Mouse (Mus musculus) hindbrain, embryonic 16.5 days (tissue): Measurements from ENCODE around the gene Pp2d1. TPM values are rescaled to one million over a fixed set of nuclear protein-coding genes. Genes with fewer than 3 reads are reported as not detected.

Source experiments
- ATAC-seq: fragments of 200-750 bp; cut with Nextera tagmentation; 2 replicates; pipeline ENCODE4 v1.8.0; 2017; ENCODE audit warnings: moderate TSS enrichment, moderate library complexity
- H3K27ac ChIP-seq: fragments of 300-500 bp; sonication (generic); 2 replicates; pipeline ENCODE4 v1.5.1; 2014; ENCODE audit warnings: low read depth, mild to moderate bottlenecking, control low read depth, low read length, moderate library complexity
- H3K27me3 ChIP-seq: fragments of 300-500 bp; sonication (generic); replicated peaks from 2 replicates; pipeline ENCODE4 v1.6.1; 2014; ENCODE audit warnings: low read length; ENCODE audit not compliant: control insufficient read depth, insufficient read depth
- H3K36me3 ChIP-seq: fragments of 300-500 bp; sonication (generic); 2 replicates; pipeline ENCODE4 v1.6.1; 2014; ENCODE audit warnings: mild to moderate bottlenecking, low read length, moderate library complexity, mixed read lengths; ENCODE audit not compliant: control insufficient read depth, insufficient read depth
- H3K4me1 ChIP-seq: fragments of 300-500 bp; sonication (generic); 2 replicates; pipeline ENCODE4 v1.6.1; 2014; ENCODE audit warnings: low read depth, low read length; ENCODE audit not compliant: control insufficient read depth, insufficient read depth
- H3K4me2 ChIP-seq: fragments of 300-500 bp; sonication (generic); 2 replicates; pipeline ENCODE4 v1.6.1; 2014; ENCODE audit warnings: mild to moderate bottlenecking, low read length, control low read depth, moderate library complexity
- H3K4me3 ChIP-seq: fragments of 300-500 bp; sonication (generic); 2 replicates; pipeline ENCODE4 v1.5.1; 2014; ENCODE audit warnings: mild to moderate bottlenecking, low read length, control low read depth, moderate library complexity
- H3K9ac ChIP-seq: fragments of 300-500 bp; sonication (generic); 2 replicates; pipeline ENCODE4 v1.6.1; 2014; ENCODE audit warnings: low read depth, mild to moderate bottlenecking, control low read depth, low read length, moderate library complexity
- H3K9me3 ChIP-seq: fragments of 300-500 bp; sonication (generic); 2 replicates; pipeline ENCODE4 v1.6.1; 2014; ENCODE audit warnings: mild to moderate bottlenecking, low read length, moderate library complexity; ENCODE audit not compliant: control insufficient read depth
- WGBS: fragments of 180-500 bp; shearing (Covaris S2); extraction: QIAGEN DNeasy Blood & Tissue Kit; methylation state at CpG from one replicate; pipeline ENCODE4 v1.1.7; 2014; 5-methylcytosine and 5-hydroxymethylcytosine counted together
- polyA plus RNA-seq: library from polyadenylated mRNA; unstranded; fragments of >200 nt; fragmentation: Nextera tagmentation; extraction: Ambion mirVana; gene quantifications from 2 replicates; pipeline ENCODE4 v1.2.1, GENCODE M21; 2015

Gene Pp2d1
- polyA plus RNA-seq, 1 experiment from 2014 or later: 0.28 TPM

DNA sequence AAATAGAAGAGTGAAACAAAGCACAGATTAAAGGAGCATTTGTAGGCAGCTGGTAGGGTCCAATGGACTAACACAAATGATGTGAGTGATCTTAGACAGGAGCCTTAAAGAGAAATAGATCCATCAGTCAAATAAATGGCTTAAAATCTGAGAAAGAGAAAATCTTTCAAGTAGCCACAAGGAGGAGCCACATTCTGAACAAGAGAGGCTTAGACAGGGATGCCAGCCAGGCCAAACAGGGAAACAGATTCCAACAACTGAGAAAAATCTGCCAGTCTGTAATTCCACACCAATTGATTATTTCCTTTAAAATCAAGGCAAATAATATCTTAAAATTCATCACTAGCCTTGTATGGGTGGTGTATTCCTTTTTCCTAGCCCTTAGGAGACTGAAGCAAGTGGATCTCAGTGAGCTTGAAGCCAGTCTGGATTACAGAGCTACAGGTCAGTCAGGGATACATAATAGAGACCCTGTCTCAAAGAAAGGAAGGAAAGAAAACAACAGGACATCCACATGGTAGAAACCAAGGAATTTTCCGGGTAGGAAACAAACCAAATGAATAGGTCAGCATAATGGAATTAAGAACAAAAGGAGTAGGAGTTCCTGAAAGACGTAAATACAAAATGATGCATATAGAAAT is 26.8 kb downstream of the Pp2d1 start:
- Histone ChIP-seq H3K9me3 (no peaks in the 10 kb centered on the region), H3K4me3 (no peak overlapping the region), H3K27ac (no peak overlapping the region), H3K4me1 (no peaks in the 10 kb centered on the region), H3K36me3 (peaks cover 4% of the 10 kb centered on the region; the same call in 1 of the 2 replicates), H3K27me3 (no peaks in the 10 kb centered on the region), H3K9ac (no peak overlapping the region), H3K4me2 (no peak overlapping the region)
- 79% methylated on average over 2 of the region's 2 CpGs for WGBS
- 0 out of 2 replicates have a peak, but pooled peaks have one; percentile 45 for ATAC-seq

- Histone ChIP-seq H3K27ac (no peak overlapping the region), H3K4me2 (no peak overlapping the region), H3K36me3 (peaks cover 19% of the 10 kb centered on the region), H3K4me3 (no peak overlapping the region), H3K9me3 (no peaks in the 10 kb centered on the region), H3K27me3 (no peaks in the 10 kb centered on the region), H3K4me1 (no peaks in the 10 kb centered on the region), H3K9ac (no peak overlapping the region)
- WGBS: 96% methylated on average over 2 of the region's 2 CpGs
- no peak for ATAC-seq
These were observed 36.3 kb downstream of the Pp2d1 start for GRCm38 (mm10) chr17:53502966-53503365.

GRCm38 (mm10) chr17:53489007-53489378 is 50.3 kb downstream of the Pp2d1 start:
- Histone ChIP-seq H3K27ac (no peak overlapping the region), H3K27me3 (no peaks in the 10 kb centered on the region), H3K4me3 (no peak overlapping the region), H3K4me1 (no peaks in the 10 kb centered on the region), H3K36me3 (peaks cover 10% of the 10 kb centered on the region), H3K4me2 (no peak overlapping the region), H3K9ac (no peak overlapping the region), H3K9me3 (no peaks in the 10 kb centered on the region)
- 95% methylated on average over 1 of the region's 1 CpGs for WGBS
- ATAC-seq: no peak

DNA sequence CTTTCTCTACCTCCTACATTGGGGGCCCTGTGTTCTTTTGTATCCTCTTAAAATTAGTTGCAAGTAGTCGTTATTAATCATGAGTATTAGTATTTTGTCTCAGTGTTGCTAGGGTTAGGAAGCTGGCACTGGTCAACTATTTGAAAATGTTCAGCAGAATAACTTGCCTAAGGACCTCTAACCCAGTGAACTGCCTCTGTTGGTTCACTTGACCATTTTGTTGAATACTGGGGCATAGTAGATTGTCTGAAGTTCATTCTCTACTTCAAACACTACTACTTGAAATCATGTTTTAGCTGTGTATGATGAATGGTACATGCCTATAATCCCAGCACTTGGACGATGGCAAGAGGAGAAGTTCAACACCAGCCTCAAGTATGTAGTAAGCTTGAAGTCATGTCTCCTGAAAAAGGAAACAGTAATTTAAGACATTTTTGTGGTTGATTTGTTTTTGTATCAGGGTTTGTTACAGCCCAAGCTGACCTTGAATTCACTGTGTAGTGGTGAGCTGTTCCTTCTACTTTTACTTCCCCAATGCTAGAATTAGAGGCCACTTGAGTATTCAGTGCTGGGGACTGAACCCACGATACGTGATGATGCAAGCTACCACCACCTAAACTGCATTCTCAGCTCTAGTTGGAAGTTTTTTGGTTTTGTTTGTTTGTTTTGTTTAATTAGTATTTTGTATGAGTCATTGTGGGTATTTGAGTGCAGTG is 50.8 kb downstream of the Pp2d1 start:
- no peaks in the 10 kb centered on the region for H3K9me3 ChIP-seq
- no peak overlapping the region for H3K27ac ChIP-seq
- H3K9ac ChIP-seq: no peak overlapping the region
- no peak overlapping the region for H3K4me3 ChIP-seq
- WGBS: 95% methylated on average over 4 of the region's 4 CpGs
- no peak overlapping the region for H3K4me2 ChIP-seq
- no peaks in the 10 kb centered on the region for H3K27me3 ChIP-seq
- no peaks in the 10 kb centered on the region for H3K4me1 ChIP-seq
- H3K36me3 ChIP-seq: peaks cover 10% of the 10 kb centered on the region
- no peak for ATAC-seq

- Histone ChIP-seq H3K4me3 (peak overlapping the region; percentile 100), H3K27ac (no peak overlapping the region)
These were observed 58.8 kb downstream of the Pp2d1 start for GRCm38 (mm10) chr17:53480433-53480832.

GRCm38 (mm10) chr17:53479604-53480041 is 59.6 kb downstream of the Pp2d1 start:
- Histone ChIP-seq H3K36me3 (peaks cover 4% of the 10 kb centered on the region; the same call in 1 of the 2 replicates), H3K4me1 (peaks cover 18% of the 10 kb centered on the region), H3K27ac (peak overlapping the region; percentile 100), H3K4me3 (peak overlapping the region; percentile 100), H3K27me3 (no peaks in the 10 kb centered on the region), H3K9ac (peak overlapping the region; percentile 96), H3K4me2 (peak overlapping the region; percentile 85), H3K9me3 (no peaks in the 10 kb centered on the region)
- WGBS: 0% methylated on average over 19 of the region's 33 CpGs
- no peak; the same call in 1 of the 2 replicates for ATAC-seq

More at GRCm38 (mm10) chr17:53480433-53480832, 58.8 kb downstream of the Pp2d1 start:
- Histone ChIP-seq H3K9me3 (no peaks in the 10 kb centered on the region), H3K4me1 (peaks cover 18% of the 10 kb centered on the region), H3K4me2 (peak overlapping the region; percentile 85), H3K27me3 (no peaks in the 10 kb centered on the region), H3K36me3 (peaks cover 4% of the 10 kb centered on the region), H3K9ac (peak overlapping the region; percentile 96)
- WGBS: 56% methylated on average over 7 of the region's 7 CpGs
- no peak for ATAC-seq

GRCm38 (mm10) chr17:53478858-53479603 is 60.2 kb downstream of the Pp2d1 start, which contains the start of gene Rab5a:
Gene Rab5a (plus strand): TSS chr17:53479234.
- peak; percentile 98 for ATAC-seq
- Histone ChIP-seq H3K4me1 (peaks cover 18% of the 10 kb centered on the region), H3K4me2 (peak within 1 kb of the TSS; percentile 85), H3K9me3 (no peaks in the 10 kb centered on the region), H3K9ac (peak within 1 kb of the TSS; percentile 96), H3K27ac (peak within 1 kb of the TSS; percentile 100), H3K36me3 (no peaks in the 10 kb centered on the region), H3K4me3 (peak within 1 kb of the TSS; percentile 100), H3K27me3 (no peaks in the 10 kb centered on the region)
- WGBS: under 1% methylated on average over 70 of the region's 82 CpGs

DNA sequence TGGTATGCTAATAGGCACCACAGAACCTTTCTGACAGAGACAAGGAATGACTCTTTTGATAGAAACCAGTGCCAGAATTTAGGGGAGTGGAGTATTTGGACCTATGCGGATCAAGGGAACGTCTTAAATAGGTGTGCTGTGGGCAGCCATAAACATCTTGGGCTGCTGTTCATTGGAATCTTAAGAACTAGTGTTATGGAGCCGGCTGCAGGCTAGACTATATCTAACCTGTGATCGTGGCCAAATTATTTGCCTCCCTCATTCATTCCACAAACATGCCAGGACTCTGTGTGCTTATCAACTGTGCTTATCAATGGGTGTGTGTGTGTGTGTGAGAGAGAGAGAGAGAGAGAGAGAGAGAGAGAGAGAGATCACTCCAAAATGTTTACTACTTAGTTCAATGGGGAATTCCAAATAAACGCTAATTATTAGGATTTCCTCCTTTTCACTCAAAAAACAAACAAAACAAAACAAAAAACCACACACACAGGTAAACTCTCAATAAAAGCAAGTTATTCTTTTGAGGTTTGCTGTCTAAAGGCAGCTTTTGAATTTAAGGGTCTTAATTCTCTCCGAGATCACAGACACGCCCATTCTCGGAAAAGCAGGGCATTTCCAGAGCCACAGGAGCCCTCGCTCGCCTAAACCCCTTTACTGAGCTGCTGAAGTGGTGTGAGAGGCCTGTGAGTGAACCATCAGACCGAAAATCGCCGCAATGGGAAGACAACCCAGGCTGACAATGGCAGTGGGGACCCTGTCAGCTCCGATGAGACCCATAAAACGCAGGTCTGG is 61.0 kb downstream of the Pp2d1 start:
- Histone ChIP-seq H3K27me3 (no peaks in the 10 kb centered on the region), H3K4me2 (peak overlapping the region; percentile 80), H3K9me3 (no peaks in the 10 kb centered on the region), H3K4me1 (peaks cover 18% of the 10 kb centered on the region), H3K9ac (peak overlapping the region; percentile 94), H3K4me3 (peak overlapping the region; percentile 100), H3K36me3 (no peaks in the 10 kb centered on the region), H3K27ac (peak overlapping the region; percentile 100)
- 8% methylated on average over 15 of the region's 15 CpGs for whole genome bisulfite sequencing
- no peak for ATAC-seq
